Mouse (Mus musculus) ES-Bruce4 (cell line): Measurements from ENCODE around the gene Pde3b.

Source experiments
- CTCF ChIP-seq: IDR thresholded peaks from one replicate; pipeline ENCODE4 v1.8.1; 2011; ENCODE audit warnings: low read depth, low read length
- EP300 ChIP-seq: IDR thresholded peaks from 2 replicates; pipeline ENCODE4 v1.6.1; 2011; ENCODE audit warnings: low read depth, low read length; ENCODE audit not compliant: insufficient read depth
- POLR2A ChIP-seq: IDR thresholded peaks from one replicate; pipeline ENCODE4 v1.8.1; 2011; ENCODE audit warnings: low read length; ENCODE audit not compliant: insufficient read depth

- TF ChIP-seq CTCF (no peak), POLR2A (no peak), EP300 (no peak)
Observed at GRCm38 (mm10) chr7:114481008-114481407, 65.9 kb downstream of the Pde3b start.
